Mouse (Mus musculus) bone marrow, adult 2 months (tissue): ENCODE results near the gene Xkr7.

Source experiments
- CTCF ChIP-seq: fragments of 200-500 bp; IDR thresholded peaks from 2 replicates; pipeline ENCODE4 v1.5.1; 2011; ENCODE audit warnings: low read length, control low read depth; ENCODE audit not compliant: control insufficient read depth, insufficient read depth
- POLR2A ChIP-seq: fragments of 200-500 bp; IDR thresholded peaks from 2 replicates; pipeline ENCODE4 v1.6.1; 2011; ENCODE audit warnings: low read depth, mild to moderate bottlenecking, control low read depth, low read length, borderline replicate concordance; ENCODE audit not compliant: control insufficient read depth

- TF ChIP-seq POLR2A (no peak), CTCF (peak; percentile 64)
Observed at GRCm38 (mm10) chr2:153070762-153071490, 39.3 kb downstream of the Xkr7 start.
